Mouse (Mus musculus): Measurements from ENCODE around the gene Gnai2. TPM values are rescaled to one million over a fixed set of nuclear protein-coding genes. Genes with fewer than 3 reads are reported as not detected.

The Gnai2 gene
- polyA plus RNA-seq, 1 experiment from 2014 or later, result 358 TPM

DNA sequence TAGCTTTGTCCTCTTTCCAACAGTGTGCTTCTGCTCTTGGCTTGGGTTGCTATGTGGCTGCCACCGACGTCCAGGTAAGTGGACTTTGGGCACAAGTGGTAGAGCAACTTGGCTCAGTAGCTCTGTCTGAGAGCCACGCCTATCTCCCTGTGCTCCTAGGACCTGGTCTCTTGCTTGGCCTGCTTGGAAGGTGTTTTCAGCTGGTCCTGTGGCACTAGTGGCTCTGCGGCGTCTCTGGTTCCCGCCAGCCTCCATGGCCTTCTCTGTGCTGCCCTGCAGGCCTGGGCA lies 44.5 kb downstream of the Gnai2 start:
- no peak overlapping the region for H3K9ac ChIP-seq (ENCODE audit: low read length)
- WGBS, result 93% methylated on average over 6 of the region's 6 CpGs
- no peak for ATAC-seq (ENCODE audit: insufficient number of reproducible peaks, low FRiP score, low TSS enrichment, low read depth)
- no peaks in the 10 kb centered on the region for H3K9me3 ChIP-seq (ENCODE audit: control insufficient read depth, low read length)
- peaks cover 27% of the 10 kb centered on the region for H3K36me3 ChIP-seq (ENCODE audit: control insufficient read depth, insufficient read depth, low read length)
- no peak overlapping the region for H3K4me3 ChIP-seq (ENCODE audit: low read depth, low read length)
- no peak overlapping the region for H3K4me2 ChIP-seq (ENCODE audit: low read depth, severe bottlenecking)
- peaks cover 4% of the 10 kb centered on the region for H3K4me1 ChIP-seq (ENCODE audit: control insufficient read depth, insufficient read depth, low read length)
- no peak for DNase-seq (ENCODE audit: low spot score)
- no peaks in the 10 kb centered on the region for H3K27me3 ChIP-seq (ENCODE audit: control insufficient read depth, insufficient read depth, low read length)
- H3K27ac ChIP-seq (replicated peaks; ENCODE audit: low read depth, low read length), result no peak overlapping the region

DNA sequence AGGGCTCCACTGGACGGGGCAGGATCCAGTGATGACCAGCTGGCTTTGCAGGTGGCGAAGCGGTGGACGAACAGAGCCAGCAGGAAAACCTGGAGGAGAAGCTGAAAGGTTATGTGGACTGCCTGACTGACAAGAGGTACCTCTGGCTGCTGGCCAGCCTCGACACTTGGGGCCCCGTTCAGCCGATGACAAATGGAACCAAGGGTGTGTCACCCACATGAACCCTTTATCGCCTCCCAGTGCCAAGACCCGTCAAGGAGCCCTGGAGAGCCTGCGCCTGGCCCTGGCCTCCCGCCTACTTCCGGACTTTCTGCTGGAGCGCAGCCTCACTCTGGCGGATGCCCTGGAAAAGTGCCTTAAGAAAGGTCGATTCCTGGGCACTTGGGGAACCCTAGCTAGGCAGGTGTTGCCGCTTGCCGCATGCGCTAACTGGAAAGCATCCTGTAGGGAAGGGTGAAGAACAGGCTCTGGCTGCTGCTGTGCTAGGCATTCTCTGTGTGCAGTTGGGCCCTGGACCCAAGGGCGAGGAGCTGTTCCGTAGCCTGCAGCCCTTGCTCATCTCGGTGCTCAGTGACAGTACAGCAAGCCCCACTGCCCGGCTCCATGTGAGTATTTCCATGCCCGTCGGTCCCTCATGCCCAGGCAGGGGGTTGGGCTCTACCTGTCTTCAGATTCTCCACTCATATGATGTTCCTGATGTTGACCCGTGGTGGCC lies 45.0 kb downstream of the Gnai2 start:
- ATAC-seq (ENCODE audit: insufficient number of reproducible peaks, low FRiP score, low TSS enrichment, low read depth) (no peak), DNase-seq (ENCODE audit: low spot score) (no peak)
- Histone ChIP-seq H3K4me3 (ENCODE audit: low read depth, low read length) (no peak overlapping the region), H3K4me2 (ENCODE audit: low read depth, severe bottlenecking) (no peak overlapping the region), H3K36me3 (ENCODE audit: control insufficient read depth, insufficient read depth, low read length) (peaks cover 27% of the 10 kb centered on the region), H3K9ac (ENCODE audit: low read length) (no peak overlapping the region), H3K27ac (replicated peaks; ENCODE audit: low read depth, low read length) (no peak overlapping the region), H3K27me3 (ENCODE audit: control insufficient read depth, insufficient read depth, low read length) (no peaks in the 10 kb centered on the region), H3K9me3 (ENCODE audit: control insufficient read depth, low read length) (no peaks in the 10 kb centered on the region), H3K4me1 (ENCODE audit: control insufficient read depth, insufficient read depth, low read length) (peaks cover 4% of the 10 kb centered on the region)
- WGBS, result 93% methylated on average over 25 of the region's 25 CpGs

DNA sequence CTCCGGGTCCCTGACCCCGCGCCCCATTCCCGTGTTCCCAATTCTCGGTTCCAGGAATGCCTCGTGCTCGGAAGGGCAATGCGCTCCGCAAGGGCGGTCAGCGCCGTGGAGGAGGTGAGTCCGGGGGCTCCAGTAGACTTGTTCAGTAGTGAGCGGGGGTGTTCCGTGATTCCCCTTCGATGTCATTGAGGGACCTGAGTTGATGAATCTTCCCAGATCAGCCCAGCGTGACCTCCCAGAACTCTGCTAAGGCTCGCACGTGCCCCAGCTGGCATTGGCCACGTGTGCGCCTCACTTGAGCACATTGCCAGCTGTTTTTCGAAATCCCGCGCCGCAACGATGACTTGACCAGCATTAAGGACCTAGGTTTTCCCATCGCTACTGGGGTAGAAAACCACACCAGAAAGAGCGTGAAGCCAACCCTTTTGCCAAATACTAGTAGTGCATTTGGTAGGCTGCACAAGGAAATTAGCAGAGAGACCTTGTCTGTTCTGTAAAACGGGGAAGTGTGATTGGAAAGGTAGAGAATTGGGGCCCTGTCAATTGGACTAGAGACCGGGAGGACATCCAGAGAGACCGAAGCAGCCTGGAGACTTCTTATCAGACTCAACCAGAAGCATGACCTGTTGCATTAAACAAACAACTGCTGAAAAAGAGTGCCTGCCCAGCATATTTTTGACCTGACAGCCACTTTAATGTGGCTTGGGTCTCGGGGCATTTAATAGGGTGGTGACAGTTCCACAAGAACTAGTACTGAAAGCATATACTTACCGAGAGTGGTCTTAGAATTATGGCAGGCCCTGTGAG lies 47.1 kb downstream of the Gnai2 start:
- peak; percentile 52 for ATAC-seq (ENCODE audit: insufficient number of reproducible peaks, low FRiP score, low TSS enrichment, low read depth)
- Histone ChIP-seq H3K9me3 (ENCODE audit: control insufficient read depth, low read length) (no peaks in the 10 kb centered on the region), H3K36me3 (ENCODE audit: control insufficient read depth, insufficient read depth, low read length) (peaks cover 23% of the 10 kb centered on the region), H3K4me2 (ENCODE audit: low read depth, severe bottlenecking) (peak overlapping the region; percentile 56), H3K9ac (ENCODE audit: low read length) (peak overlapping the region; percentile 70), H3K27ac (replicated peaks; ENCODE audit: low read depth, low read length) (no peak overlapping the region), H3K27me3 (ENCODE audit: control insufficient read depth, insufficient read depth, low read length) (no peaks in the 10 kb centered on the region), H3K4me1 (ENCODE audit: control insufficient read depth, insufficient read depth, low read length) (peaks cover 4% of the 10 kb centered on the region), H3K4me3 (ENCODE audit: low read depth, low read length) (peak overlapping the region; percentile 78)
- DNase-seq (ENCODE audit: low spot score), result no peak
- 3% methylated on average over 33 of the region's 33 CpGs for WGBS

DNA sequence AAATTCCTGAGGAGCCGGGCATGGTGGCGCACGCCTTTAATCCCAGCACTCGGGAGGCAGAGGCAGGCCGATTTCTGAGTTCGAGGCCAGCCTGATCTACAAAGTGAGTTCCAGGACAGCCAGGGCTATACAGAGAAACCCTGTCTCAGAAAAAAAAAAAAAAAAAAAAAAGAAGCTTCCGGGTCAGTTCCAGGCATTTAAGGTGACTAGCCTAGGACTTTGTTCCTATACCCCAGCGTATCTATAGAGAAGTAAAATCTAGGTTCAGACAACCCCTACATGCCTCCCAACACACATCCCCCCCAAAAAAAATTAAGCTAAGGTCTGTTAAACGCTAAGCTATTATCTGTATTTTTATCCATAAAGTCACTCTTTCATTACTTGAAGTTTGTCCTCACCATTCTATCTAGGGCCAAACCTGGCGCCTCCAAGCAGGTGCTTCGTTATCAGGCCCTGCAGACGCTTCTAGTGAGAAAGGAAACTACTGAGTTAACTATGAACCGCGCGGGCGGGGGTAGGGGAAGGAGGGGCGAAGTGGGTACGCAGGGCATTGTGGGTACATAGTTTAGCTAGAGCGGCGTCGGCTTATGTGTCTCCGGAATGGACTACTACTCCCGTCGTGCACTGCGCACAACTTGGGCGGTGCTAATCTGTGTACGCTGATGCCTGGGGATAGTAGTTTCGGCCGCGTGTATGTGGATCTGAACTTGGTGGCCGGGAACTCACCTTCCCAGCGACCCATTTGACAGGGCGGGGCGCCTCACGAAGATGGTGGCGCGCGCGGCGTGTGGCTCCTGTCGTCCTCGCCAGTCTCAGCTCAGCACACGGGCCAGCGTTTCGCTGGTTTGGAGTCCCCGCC lies 48.0 kb downstream of the Gnai2 start, which contains the start of gene Ifrd2:
Gene Ifrd2, plus strand, starts transcription at position 669 of the 859 bp plus-strand sequence.
- peak; percentile 96 for ATAC-seq (ENCODE audit: insufficient number of reproducible peaks, low FRiP score, low TSS enrichment, low read depth)
- Histone ChIP-seq H3K9ac (ENCODE audit: low read length) (peak within 1 kb of the TSS; percentile 70), H3K27ac (replicated peaks; ENCODE audit: low read depth, low read length) (0 out of 2 replicates have a peak within 1 kb of the TSS, but pooled peaks have one; percentile 30), H3K27me3 (ENCODE audit: control insufficient read depth, insufficient read depth, low read length) (no peaks in the 10 kb centered on the region), H3K4me2 (ENCODE audit: low read depth, severe bottlenecking) (peak within 1 kb of the TSS; percentile 56), H3K4me1 (ENCODE audit: control insufficient read depth, insufficient read depth, low read length) (peaks cover 4% of the 10 kb centered on the region), H3K9me3 (ENCODE audit: control insufficient read depth, low read length) (no peaks in the 10 kb centered on the region), H3K36me3 (ENCODE audit: control insufficient read depth, insufficient read depth, low read length) (peaks cover 24% of the 10 kb centered on the region), H3K4me3 (ENCODE audit: low read depth, low read length) (peak within 1 kb of the TSS; percentile 78)
- WGBS, result 15% methylated on average over 46 of the region's 46 CpGs
- peak; percentile 97 for DNase-seq (ENCODE audit: low spot score)

DNA sequence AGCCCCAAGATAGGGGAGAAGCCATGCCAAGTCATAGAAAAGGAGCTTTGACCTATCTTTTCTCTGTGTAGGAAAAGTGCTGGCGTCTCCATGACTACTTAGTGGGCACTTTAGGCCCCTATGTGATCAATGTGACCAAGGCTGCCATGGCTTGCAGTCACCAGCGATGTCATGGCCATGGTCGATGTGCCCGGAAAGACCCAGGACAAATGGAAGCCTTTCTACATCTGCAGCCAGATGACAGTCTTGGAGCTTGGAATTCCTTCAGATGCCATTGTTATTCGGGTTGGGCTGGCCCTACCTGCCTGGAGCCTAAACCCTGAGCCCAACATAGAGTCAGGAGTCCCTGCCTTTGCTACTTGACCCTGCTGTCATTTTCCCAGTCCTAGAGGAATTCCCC lies 48.7 kb downstream of the Gnai2 start:
- Histone ChIP-seq H3K9me3 (ENCODE audit: control insufficient read depth, low read length) (no peaks in the 10 kb centered on the region), H3K4me3 (ENCODE audit: low read depth, low read length) (no peak overlapping the region), H3K36me3 (ENCODE audit: control insufficient read depth, insufficient read depth, low read length) (peaks cover 21% of the 10 kb centered on the region), H3K27ac (replicated peaks; ENCODE audit: low read depth, low read length) (no peak overlapping the region), H3K27me3 (ENCODE audit: control insufficient read depth, insufficient read depth, low read length) (no peaks in the 10 kb centered on the region), H3K4me1 (ENCODE audit: control insufficient read depth, insufficient read depth, low read length) (peaks cover 4% of the 10 kb centered on the region), H3K4me2 (ENCODE audit: low read depth, severe bottlenecking) (no peak overlapping the region), H3K9ac (ENCODE audit: low read length) (no peak overlapping the region)
- WGBS, result 90% methylated on average over 5 of the region's 5 CpGs
- ATAC-seq (ENCODE audit: insufficient number of reproducible peaks, low FRiP score, low TSS enrichment, low read depth) (no peak), DNase-seq (ENCODE audit: low spot score) (no peak)

DNA sequence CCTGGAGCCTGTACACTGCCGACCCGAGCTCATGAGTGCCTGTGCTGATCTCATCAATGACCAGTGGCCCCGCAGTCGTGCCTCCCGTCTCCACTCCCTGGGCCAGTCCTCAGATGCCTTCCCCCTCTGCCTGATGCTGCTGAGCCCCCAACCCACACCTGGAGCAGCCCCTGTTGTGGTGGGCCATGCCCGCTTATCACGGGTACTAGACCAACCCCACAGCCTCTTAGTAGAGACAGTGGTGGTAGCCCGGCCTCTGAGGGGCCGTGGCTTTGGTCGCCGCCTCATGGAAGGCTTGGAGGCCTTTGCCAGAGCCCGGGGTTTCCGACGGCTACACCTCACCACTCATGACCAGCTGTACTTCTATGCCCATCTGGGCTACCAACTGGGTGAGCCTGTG lies 52.0 kb downstream of the Gnai2 start:
- ATAC-seq (ENCODE audit: insufficient number of reproducible peaks, low FRiP score, low TSS enrichment, low read depth), result no peak
- no peak overlapping the region for H3K4me3 ChIP-seq (ENCODE audit: low read depth, low read length)
- H3K4me1 ChIP-seq (ENCODE audit: control insufficient read depth, insufficient read depth, low read length), result peaks cover 5% of the 10 kb centered on the region
- no peak for DNase-seq (ENCODE audit: low spot score)
- no peak overlapping the region for H3K4me2 ChIP-seq (ENCODE audit: low read depth, severe bottlenecking)
- no peak overlapping the region for H3K9ac ChIP-seq (ENCODE audit: low read length)
- H3K27me3 ChIP-seq (ENCODE audit: control insufficient read depth, insufficient read depth, low read length), result no peaks in the 10 kb centered on the region
- 94% methylated on average over 14 of the region's 14 CpGs for WGBS
- peaks cover 7% of the 10 kb centered on the region for H3K36me3 ChIP-seq (ENCODE audit: control insufficient read depth, insufficient read depth, low read length)
- no peak overlapping the region for H3K27ac ChIP-seq (replicated peaks; ENCODE audit: low read depth, low read length)
- H3K9me3 ChIP-seq (ENCODE audit: control insufficient read depth, low read length), result no peaks in the 10 kb centered on the region

DNA sequence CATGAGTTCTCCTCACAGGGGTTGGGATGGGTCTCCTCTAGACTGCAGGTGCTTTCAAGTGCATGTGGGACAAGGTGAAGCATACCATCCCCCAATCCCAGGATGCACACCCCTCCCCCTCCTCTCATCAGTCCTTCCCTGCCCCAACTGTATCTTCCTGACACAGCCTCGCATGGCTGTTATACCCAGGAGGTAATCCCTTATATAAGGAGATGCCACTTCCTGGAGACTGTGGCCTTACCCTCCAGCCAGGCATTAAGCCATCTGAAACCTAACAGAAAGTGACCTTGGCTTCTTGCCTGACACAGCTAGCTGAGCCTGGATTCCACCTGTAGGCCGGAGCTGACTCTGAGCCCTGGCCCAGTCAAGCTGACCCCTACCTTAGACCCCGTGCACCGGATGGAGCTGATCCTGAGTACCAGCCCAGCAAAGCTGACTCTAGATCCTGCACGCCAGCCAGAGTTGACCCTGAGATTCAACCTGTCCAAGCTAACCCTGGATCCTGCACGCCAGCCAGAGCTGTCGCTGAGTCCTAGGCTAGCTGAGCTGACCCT lies 52.6 kb downstream of the Gnai2 start:
- Histone ChIP-seq H3K4me3 (ENCODE audit: low read depth, low read length) (no peak overlapping the region), H3K9ac (ENCODE audit: low read length) (no peak overlapping the region), H3K4me2 (ENCODE audit: low read depth, severe bottlenecking) (no peak overlapping the region), H3K36me3 (ENCODE audit: control insufficient read depth, insufficient read depth, low read length) (peaks cover 7% of the 10 kb centered on the region), H3K27me3 (ENCODE audit: control insufficient read depth, insufficient read depth, low read length) (no peaks in the 10 kb centered on the region), H3K4me1 (ENCODE audit: control insufficient read depth, insufficient read depth, low read length) (peaks cover 9% of the 10 kb centered on the region), H3K9me3 (ENCODE audit: control insufficient read depth, low read length) (no peaks in the 10 kb centered on the region), H3K27ac (replicated peaks; ENCODE audit: low read depth, low read length) (no peak overlapping the region)
- DNase-seq (ENCODE audit: low spot score), result no peak
- no peak for ATAC-seq (ENCODE audit: insufficient number of reproducible peaks, low FRiP score, low TSS enrichment, low read depth)
- WGBS, result 92% methylated on average over 7 of the region's 7 CpGs

DNA sequence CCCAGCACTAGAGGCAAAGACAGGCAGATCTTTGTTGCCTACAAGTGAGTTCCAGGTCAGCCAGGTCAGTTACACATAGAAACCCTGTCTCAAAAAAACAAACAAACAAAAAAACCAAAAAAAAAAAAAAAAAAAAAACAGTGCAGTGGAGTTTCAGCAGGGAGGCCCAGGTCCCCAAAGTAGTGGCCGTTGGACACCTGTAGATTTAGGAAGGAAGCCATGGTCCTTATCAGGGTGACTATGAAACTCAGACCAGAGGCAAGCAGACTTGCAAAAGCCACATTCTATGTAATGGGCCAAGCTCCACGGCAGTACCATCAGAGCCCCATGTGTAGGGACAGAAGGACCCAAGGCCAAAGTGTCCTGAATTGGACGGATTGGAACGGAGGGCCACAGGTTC lies 53.6 kb downstream of the Gnai2 start:
- peak overlapping the region; percentile 82; the same call in 1 of the 2 replicates for H3K9ac ChIP-seq (ENCODE audit: low read length)
- no peak overlapping the region for H3K27ac ChIP-seq (replicated peaks; ENCODE audit: low read depth, low read length)
- H3K36me3 ChIP-seq (ENCODE audit: control insufficient read depth, insufficient read depth, low read length), result peaks cover 7% of the 10 kb centered on the region
- ATAC-seq (ENCODE audit: insufficient number of reproducible peaks, low FRiP score, low TSS enrichment, low read depth), result no peak
- H3K27me3 ChIP-seq (ENCODE audit: control insufficient read depth, insufficient read depth, low read length), result no peaks in the 10 kb centered on the region
- 75% methylated on average over 4 of the region's 4 CpGs for WGBS
- DNase-seq (ENCODE audit: low spot score), result no peak
- peak overlapping the region; percentile 95 for H3K4me2 ChIP-seq (ENCODE audit: low read depth, severe bottlenecking)
- H3K4me3 ChIP-seq (ENCODE audit: low read depth, low read length), result peak overlapping the region; percentile 64
- H3K9me3 ChIP-seq (ENCODE audit: control insufficient read depth, low read length), result no peaks in the 10 kb centered on the region
- H3K4me1 ChIP-seq (ENCODE audit: control insufficient read depth, insufficient read depth, low read length), result peaks cover 18% of the 10 kb centered on the region
